In genomic region chr5:53503261-53503660, GRCm38 (mm10) we compare ENCODE assay signal across 22 mouse cellular contexts. TPM values are rescaled to one million over a fixed set of nuclear protein-coding genes. Genes with fewer than 3 reads are reported as not detected.
DNase-seq lines count a peak whose midpoint lies in the region; TF ChIP-seq lines count a peak whose summit lies in the region.
"Had no signal": no experiment of that assay in that cellular context is flagged by ENCODE, and none has a peak within 500 bp of the region (broad histone marks: within the 10 kb centered on the region; RNA-seq: fewer than 3 reads in every experiment).

No protein-coding gene starts in this region.

- no peak for DNase-seq in ES-E14 (ENCODE audit: low read depth, low spot score)
- no peak for DNase-seq in left cerebral cortex, postnatal 4 days
- DNase-seq in embryonic facial prominence, embryonic 10.5 days (ENCODE audit: low spot score), result no peak
- no peak for DNase-seq in kidney, postnatal 4 days
- DNase-seq: adrenal gland, adult 8-10 months; adrenal gland, postnatal 14 days; adrenal gland, postnatal 36 days; cerebellum, adult 11 months; cerebellum, adult 18-20 months; cerebellum, adult 8-10 months; cerebellum, adult 9-11 months; cerebellum, postnatal 14 days; cerebellum, postnatal 36 days; embryo, embryonic 11 days; forebrain, postnatal 0 days had no signal

- H3K9me3 ChIP-seq in ES-E14 (ENCODE audit: control insufficient read depth, insufficient read depth, low read depth, low read length), result no peaks in the 10 kb centered on the region
- H3K9me3 ChIP-seq in embryonic facial prominence, embryonic 10.5 days, result no peaks in the 10 kb centered on the region
- H3K9me3 ChIP-seq: embryonic facial prominence, embryonic 12.5 days; forebrain, embryonic 13.5 days; forebrain, embryonic 15.5 days; G1E had no signal

- 64% methylated on average over 2 of the region's 3 CpGs for WGBS in macrophage (ENCODE audit: missing documents)
- 66% methylated on average over 3 of the region's 3 CpGs for WGBS in embryonic facial prominence, embryonic 10.5 days

- H3K27me3 ChIP-seq in embryonic facial prominence, embryonic 10.5 days (replicated peaks; ENCODE audit: low read depth, poor library complexity, severe bottlenecking), result no peaks in the 10 kb centered on the region
- H3K27me3 ChIP-seq: embryonic facial prominence, embryonic 12.5 days; forebrain, embryonic 13.5 days; forebrain, embryonic 15.5 days; Patski had no signal

- no peak for TF ChIP-seq POLR2A in bone marrow macrophage, adult 2 months (IDR thresholded peaks at IDR 0.05; ENCODE audit: borderline replicate concordance, low read depth, low read length)

- H3K9ac ChIP-seq in ES-E14 (ENCODE audit: insufficient read depth, low read depth, low read length, poor library complexity, severe bottlenecking), result peak overlapping the region; percentile 18; the same call in 1 of the 2 replicates
- H3K9ac ChIP-seq: embryonic facial prominence, embryonic 12.5 days; forebrain, embryonic 13.5 days; forebrain, embryonic 15.5 days; forebrain, postnatal 0 days had no signal

- in situ Hi-C loops in ES-E14 (cut with MboI; ENCODE audit: low sequenced_read_pairs in 2 of 2, unreplicated experiment in 2 of 2), result no loop called here

- no peaks in the 10 kb centered on the region for H3K79me2 ChIP-seq in macrophage (ENCODE audit: inconsistent target)

- intact Hi-C loops in left cerebral cortex, postnatal 4 days (cut with DNase I), result no loop called here

- H3K4me3 ChIP-seq in ES-E14 (ENCODE audit: insufficient read depth in 1 of 2, low read depth in 1 of 2, low read length in 2 of 2, poor library complexity in 1 of 2, severe bottlenecking in 1 of 2) (no peak overlapping the region; a peak in 1 of 4 replicates), macrophage (ENCODE audit: inconsistent target) (no peak overlapping the region)
- H3K4me3 ChIP-seq in bone marrow macrophage, adult 2 months (ENCODE audit: insufficient read depth, low read length), result no peak overlapping the region
- no peak overlapping the region for H3K4me3 ChIP-seq in embryonic facial prominence, embryonic 10.5 days
- H3K4me3 ChIP-seq: embryonic facial prominence, embryonic 12.5 days; forebrain, embryonic 13.5 days; forebrain, embryonic 15.5 days had no signal

- H3K4me1 ChIP-seq in ES-E14 (ENCODE audit: control insufficient read depth in 2 of 2, insufficient read depth in 2 of 2, low read length in 2 of 2, poor library complexity in 1 of 2), result peaks cover 5 to 28% of the 10 kb centered on the region in 2 experiments
- peaks cover 24% of the 10 kb centered on the region for H3K4me1 ChIP-seq in bone marrow macrophage, adult 2 months (ENCODE audit: control insufficient read depth, insufficient read depth, low read length)
- peaks cover 12% of the 10 kb centered on the region; the same call in 1 of the 2 replicates for H3K4me1 ChIP-seq in embryonic facial prominence, embryonic 10.5 days
- H3K4me1 ChIP-seq: embryonic facial prominence, embryonic 12.5 days had no signal

- H3K27ac ChIP-seq in ES-E14 (ENCODE audit: insufficient read depth, low read depth, low read length, poor library complexity, severe bottlenecking) (peak overlapping the region; percentile 18; the same call in 1 of the 2 replicates), macrophage (peak overlapping the region; percentile 18)
- peak overlapping the region; percentile 14; the same call in 1 of the 2 replicates for H3K27ac ChIP-seq in bone marrow macrophage, adult 2 months (ENCODE audit: insufficient read depth, low read depth, low read length)
- no peak overlapping the region for H3K27ac ChIP-seq in embryonic facial prominence, embryonic 10.5 days (replicated peaks)
- H3K27ac ChIP-seq: embryonic facial prominence, embryonic 12.5 days; forebrain, embryonic 13.5 days; forebrain, embryonic 15.5 days had no signal

- no peaks in the 10 kb centered on the region for H3K36me3 ChIP-seq in ES-E14 (ENCODE audit: control insufficient read depth, insufficient read depth, low read length, poor library complexity, severe bottlenecking)
- no peaks in the 10 kb centered on the region for H3K36me3 ChIP-seq in macrophage (ENCODE audit: inconsistent target)
- no peaks in the 10 kb centered on the region for H3K36me3 ChIP-seq in embryonic facial prominence, embryonic 10.5 days (replicated peaks)
- H3K36me3 ChIP-seq: embryonic facial prominence, embryonic 12.5 days; forebrain, embryonic 15.5 days; G1E had no signal

- TF ChIP-seq CTCF in bone marrow macrophage, adult 2 months (IDR thresholded peaks at IDR 0.05; ENCODE audit: low read depth, low read length), result no peak

TF ChIP-seq in ES-E14, 5 proteins besides CTCF, POLR2A, EP300 and RAD21:
- no peak for TF ChIP-seq HCFC1 (IDR thresholded peaks at IDR 0.05; ENCODE audit: borderline replicate concordance, insufficient read depth, low read length)
- no peak for TF ChIP-seq MAFK (IDR thresholded peaks at IDR 0.05; ENCODE audit: insufficient read depth, low read depth, low read length)
- no peak for TF ChIP-seq ZNF384 (IDR thresholded peaks at IDR 0.05; ENCODE audit: low read depth, low read length)
- no peak for TF ChIP-seq ZC3H11A (IDR thresholded peaks at IDR 0.05; ENCODE audit: borderline replicate concordance, low read depth, low read length)
- TF ChIP-seq CHD2 (IDR thresholded peaks at IDR 0.05; ENCODE audit: low read depth, low read length), result no peak
TF ChIP-seq in ES-E14: peak in this region for 0.

RNA-seq across cellular contexts. Expression of gene Rbpj, which starts 37.3 kb away (rescaled TPM):
- 159 and 188 TPM in 2 replicates for total RNA-seq in ES-E14 (2012; rRNA removed)
- 125 and 136 TPM in 2 replicates for polyA plus RNA-seq in bone marrow macrophage, adult 2 months (2012; ENCODE audit: insufficient read depth, insufficient read length, missing spikeins)
- total RNA-seq in macrophage (2018; cell fraction: chromatin; rRNA removed), result 100 to 1,000 TPM in 25 of 26 experiments, 10 to 100 TPM in 1; 85.3 to 805 (median 258) TPM
- 100 to 1,000 TPM in 6 of 26 experiments, 10 to 100 TPM in 20; 45.2 to 178 (median 60.2) TPM for total RNA-seq in macrophage (2018; cell fraction: cytosol; rRNA removed)
- total RNA-seq in macrophage (2018; cell fraction: nucleus; rRNA removed), result 100 to 1,000 TPM; 101 to 429 (median 216) TPM
- polyA plus RNA-seq in macrophage (2018), result 31.2 to 90.6 TPM (median 32.9 TPM) in 3 replicates
- 10 to 100 TPM; 27.5 to 35.5 TPM for total RNA-seq in left cerebral cortex, postnatal 4 days (2021)
- polyA plus RNA-seq in embryonic facial prominence, embryonic 10.5 days (2016; fragmentation: Nextera tagmentation; extraction: Ambion mirVana), result 43.5 and 44.9 TPM in 2 replicates
